Mouse (Mus musculus) neural tube, postnatal 0 days (tissue): ENCODE data around the gene Ndufb6. TPM values are rescaled to one million over a fixed set of nuclear protein-coding genes. Genes with fewer than 3 reads are reported as not detected.

ENCODE experiments used
- polyA plus RNA-seq: library from polyadenylated mRNA; unstranded; fragments of >200 nt; fragmentation: Nextera tagmentation; extraction: Ambion mirVana; gene quantifications from 2 replicates; pipeline ENCODE4 v1.2.1, GENCODE M21; 2015

Gene Ndufb6
- polyA plus RNA-seq = 520 and 522 TPM in 2 replicates

DNA sequence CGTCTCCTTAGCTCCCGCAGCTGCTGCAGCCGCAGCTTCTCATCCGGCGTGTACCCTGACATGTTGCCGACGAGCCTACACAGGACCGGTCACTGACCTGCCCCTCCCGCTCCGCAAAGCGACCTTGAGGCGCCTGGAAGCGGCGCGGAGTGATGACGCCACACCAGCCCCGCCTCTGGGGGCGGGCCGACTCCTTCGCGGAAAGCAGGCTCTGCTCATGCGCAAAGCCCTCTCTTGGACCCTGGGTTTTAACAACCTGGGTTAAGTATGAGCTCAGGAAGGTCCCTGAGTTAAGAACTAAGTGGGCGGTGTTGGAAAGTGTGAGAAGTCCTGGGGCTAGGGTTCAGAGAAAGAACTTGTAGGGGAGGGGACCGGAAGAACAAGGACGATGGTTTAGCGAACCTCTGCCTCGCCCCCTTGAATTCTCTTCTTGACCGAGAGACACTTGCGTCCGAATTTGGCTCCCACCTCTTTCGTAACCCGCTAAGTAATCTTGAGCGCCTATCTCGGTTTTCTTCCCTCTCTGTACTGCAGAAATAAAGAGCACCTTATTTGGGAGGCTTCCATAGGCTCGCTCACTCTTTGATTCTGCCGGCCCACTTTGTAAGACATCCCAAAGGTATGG is at the start of gene Ndufb6:
Ndufb6 (minus strand) TSS at position 146 of the 625 bp plus-strand sequence.

DNA sequence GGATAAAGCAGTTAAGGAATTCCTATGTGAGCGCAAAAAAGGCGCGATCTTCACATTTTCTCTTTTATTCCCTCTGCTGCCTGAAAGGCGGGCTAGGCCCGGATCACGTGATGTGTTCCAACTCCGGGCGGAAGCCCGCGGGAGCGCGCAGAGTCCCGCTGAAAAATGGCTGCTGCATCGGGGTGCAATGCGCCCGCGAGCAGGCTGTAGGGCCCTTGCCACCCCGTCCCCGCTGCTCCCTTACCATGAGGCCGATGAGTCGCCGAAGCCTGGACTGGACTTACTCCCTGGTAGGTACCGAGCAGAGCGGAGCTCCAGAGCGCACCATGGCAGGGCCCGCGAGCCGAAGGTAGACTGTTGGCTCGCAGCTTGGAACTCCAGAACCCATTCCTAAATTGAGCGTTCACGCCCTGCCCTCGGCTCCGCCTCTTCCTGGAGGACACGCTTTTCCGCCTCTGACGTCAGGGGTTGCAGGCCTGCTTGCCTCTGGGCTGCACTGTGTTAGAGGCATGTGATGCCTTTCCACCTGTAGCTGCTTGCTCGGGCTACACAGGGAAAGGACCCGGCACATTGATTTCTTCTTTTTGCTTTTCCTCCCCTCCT is 9.7 kb downstream of the Ndufb6 start, which contains the start of the genes Smim27 and Topors:
Smim27 (plus strand) TSS at position 150 of the 603 bp plus-strand sequence.
Topors (minus strand) TSS at position 421 of the 603 bp plus-strand sequence.

DNA sequence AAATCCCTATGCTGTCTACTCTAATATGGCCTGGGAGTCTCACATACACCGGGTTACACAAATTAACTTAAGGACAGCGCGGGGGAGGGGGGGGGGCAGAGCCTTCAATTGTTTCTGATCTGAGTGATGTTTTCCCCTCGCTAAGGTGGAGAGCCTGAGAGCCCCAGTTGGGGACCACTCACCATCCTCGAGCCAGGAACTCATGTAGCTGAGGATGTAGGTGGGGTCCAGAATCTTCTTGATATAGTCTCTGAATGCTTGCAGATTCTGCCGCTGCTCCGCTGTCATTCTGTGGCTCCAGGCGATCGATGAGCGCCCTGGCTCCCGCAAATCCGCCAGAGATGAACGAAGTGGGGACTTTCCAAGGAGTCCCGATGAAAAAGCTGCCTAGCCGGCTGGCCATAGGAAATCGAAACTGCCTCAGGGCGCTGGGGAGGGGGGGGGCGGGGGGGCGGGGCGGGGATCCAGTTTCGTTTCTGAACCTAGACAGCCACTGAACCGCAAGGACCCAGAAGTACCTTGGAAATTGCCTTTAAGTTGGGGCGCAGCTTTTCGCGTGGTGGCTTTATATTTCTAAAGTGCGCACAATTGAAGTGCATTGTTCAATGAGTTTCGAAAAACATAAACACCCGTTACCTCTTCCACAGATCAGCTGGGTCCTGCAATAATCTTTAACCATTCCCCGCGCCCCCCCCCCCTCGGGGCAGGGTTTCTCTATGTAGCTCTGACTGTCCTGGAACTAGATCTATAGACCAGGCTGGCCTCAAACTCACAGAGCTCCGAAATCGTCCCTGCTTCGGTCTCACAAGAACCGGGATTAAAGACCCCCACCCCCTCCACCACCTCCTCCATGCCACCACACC is 39.6 kb downstream of the Ndufb6 start, which contains the start of gene Ddx58:
Ddx58 (minus strand) TSS at position 420 of the 863 bp plus-strand sequence.

Other genes starting within 250 kb of the Ndufb6 start
- 33.2 and 33.7 TPM in 2 replicates for gene Aco1, start 136.3 kb downstream of the Ndufb6 start, polyA plus RNA-seq
- gene Ddx58, start 39.6 kb downstream of the Ndufb6 start, polyA plus RNA-seq = 4.7 and 5.5 TPM in 2 replicates
- gene Smim27, start 9.8 kb downstream of the Ndufb6 start, polyA plus RNA-seq = 18.9 and 25.9 TPM in 2 replicates
- 21.4 and 23.9 TPM in 2 replicates for gene Topors, start 9.6 kb downstream of the Ndufb6 start, polyA plus RNA-seq
- 3.5 and 4.1 TPM in 2 replicates for gene Tmem215, start 192.8 kb upstream of the Ndufb6 start, polyA plus RNA-seq